Mouse (Mus musculus) embryonic facial prominence, embryonic 15.5 days (tissue): Measurements from ENCODE around the gene Eno2. TPM values are rescaled to one million over a fixed set of nuclear protein-coding genes. Genes with fewer than 3 reads are reported as not detected.
"Not testable (repeated sequence)": the region's sequence is repeated elsewhere in the genome, so short reads cannot be mapped to it uniquely, and the experiment has no call there.

Experiments used
- ATAC-seq: fragments of 200-750 bp; cut with Nextera tagmentation; 2 replicates; pipeline ENCODE4 v1.8.0; 2017; ENCODE audit warnings: low read depth, moderate TSS enrichment; ENCODE audit not compliant: insufficient number of reproducible peaks, low FRiP score, low TSS enrichment
- H3K27ac ChIP-seq: fragments of 300-500 bp; sonication (generic); replicated peaks from 2 replicates; pipeline ENCODE4 v1.5.1; 2015; ENCODE audit warnings: mild to moderate bottlenecking, inconsistent platforms
- H3K27me3 ChIP-seq: fragments of 300-500 bp; sonication (generic); 2 replicates; pipeline ENCODE4 v1.6.1; 2015; ENCODE audit warnings: inconsistent platforms
- H3K36me3 ChIP-seq: fragments of 300-500 bp; sonication (generic); 2 replicates; pipeline ENCODE4 v1.6.1; 2015; ENCODE audit warnings: mild to moderate bottlenecking, inconsistent platforms
- H3K4me1 ChIP-seq: fragments of 300-500 bp; sonication (generic); 2 replicates; pipeline ENCODE4 v1.6.1; 2015; ENCODE audit warnings: inconsistent platforms
- H3K4me2 ChIP-seq: fragments of 300-500 bp; sonication (generic); replicated peaks from 2 replicates; pipeline ENCODE4 v1.6.1; 2015; ENCODE audit warnings: mild to moderate bottlenecking, inconsistent platforms
- H3K4me3 ChIP-seq: fragments of 300-500 bp; sonication (generic); replicated peaks from 2 replicates; pipeline ENCODE4 v1.5.1; 2015; ENCODE audit warnings: mild to moderate bottlenecking, inconsistent platforms
- H3K9ac ChIP-seq: fragments of 300-500 bp; sonication (generic); 2 replicates; pipeline ENCODE4 v1.6.1; 2015; ENCODE audit warnings: inconsistent platforms
- H3K9me3 ChIP-seq: fragments of 300-500 bp; sonication (generic); replicated peaks from 2 replicates; pipeline ENCODE4 v1.6.1; 2016; ENCODE audit warnings: inconsistent platforms
- WGBS: fragments of 180-500 bp; shearing (Covaris S2); methylation state at CpG from one replicate; pipeline ENCODE4 v1.1.7; 2015; 5-methylcytosine and 5-hydroxymethylcytosine counted together
- polyA plus RNA-seq: library from polyadenylated mRNA; unstranded; fragments of >200 nt; fragmentation: Nextera tagmentation; extraction: Ambion mirVana; gene quantifications from 2 replicates; pipeline ENCODE4 v1.2.1, GENCODE M21; 2015

Gene Eno2
- polyA plus RNA-seq, 1 experiment from 2014 or later, result 11.8 TPM

DNA sequence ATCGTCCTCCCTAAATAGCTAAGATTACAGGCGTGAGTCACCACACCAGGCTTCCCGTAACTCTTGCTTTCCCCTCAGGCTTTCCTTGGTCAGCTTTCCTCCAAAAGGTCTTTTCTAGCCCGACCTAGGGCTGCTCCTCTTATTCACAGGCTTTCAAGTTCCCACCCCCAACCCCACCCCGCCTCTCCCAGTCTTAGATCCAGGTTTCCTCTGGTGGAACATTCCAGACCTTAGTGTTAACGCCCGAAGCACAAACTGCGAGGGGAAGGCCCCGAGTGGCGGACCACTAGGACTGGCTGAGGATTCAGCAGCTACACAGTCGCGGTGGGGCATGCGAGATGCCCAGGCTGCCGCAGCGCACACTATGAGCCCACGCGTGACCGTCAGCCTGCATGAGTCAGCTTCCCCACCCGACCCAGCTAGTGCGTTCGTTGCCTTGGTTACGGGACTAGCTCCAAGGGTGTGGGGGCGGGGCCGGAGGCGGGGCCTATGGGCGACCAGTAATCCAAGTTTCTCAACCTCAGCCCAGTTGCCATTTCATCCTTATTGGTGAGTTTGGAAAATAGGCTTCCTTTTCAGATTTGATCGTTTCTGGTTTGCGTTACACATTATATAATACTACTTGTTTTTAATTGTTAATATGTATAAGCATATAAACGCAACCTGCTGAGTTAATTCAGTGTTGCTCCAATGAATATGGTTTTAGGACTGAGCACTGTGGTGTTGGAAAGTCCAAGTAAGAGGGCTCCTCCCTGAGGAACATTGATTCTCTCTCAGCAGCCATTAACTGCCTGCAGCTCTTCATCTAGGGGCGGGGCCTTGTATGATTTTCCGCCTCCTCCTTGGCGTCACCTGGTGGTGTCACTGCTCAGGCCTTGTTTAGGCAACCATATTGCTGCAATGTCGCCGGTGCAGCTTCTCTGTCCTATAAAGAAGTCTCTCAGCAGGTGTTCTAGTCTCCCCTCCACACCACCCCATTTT, 36.2 kb upstream of the Eno2 start:
- no peaks in the 10 kb centered on the region for H3K9me3 ChIP-seq
- peak overlapping the region; percentile 55 for H3K4me3 ChIP-seq
- ATAC-seq, result peak; percentile 86
- H3K4me1 ChIP-seq, result peaks cover 35% of the 10 kb centered on the region
- H3K36me3 ChIP-seq, result peaks cover 8% of the 10 kb centered on the region; the same call in 1 of the 2 replicates
- H3K27ac ChIP-seq, result peak overlapping the region; percentile 97
- peak overlapping the region; percentile 85 for H3K4me2 ChIP-seq
- no peaks in the 10 kb centered on the region for H3K27me3 ChIP-seq
- WGBS, result 1% methylated on average over 34 of the region's 34 CpGs
- 0 out of 2 replicates have a peak overlapping the region, but pooled peaks have one; percentile 28 for H3K9ac ChIP-seq

DNA sequence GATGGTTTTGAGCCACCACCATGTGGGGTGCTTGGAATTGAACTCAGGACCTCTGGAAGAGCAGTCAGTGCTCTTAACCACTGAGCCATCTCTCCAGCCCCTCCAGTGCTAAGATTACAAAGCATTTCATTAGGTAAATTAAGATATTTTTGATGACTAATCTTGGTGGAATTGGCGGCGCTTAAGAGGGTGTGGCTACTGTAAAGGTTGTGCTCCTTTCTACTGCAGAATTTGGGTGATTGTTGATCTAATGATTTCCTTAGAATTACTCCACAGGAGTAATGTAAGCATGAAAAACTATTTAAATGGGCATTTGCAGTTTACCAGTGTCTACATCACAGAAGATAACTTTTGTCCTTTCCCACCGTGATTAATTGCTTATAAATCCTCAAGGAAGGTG, 34.9 kb upstream of the Eno2 start:
- ATAC-seq, result no peak
- no peaks in the 10 kb centered on the region for H3K36me3 ChIP-seq
- H3K4me3 ChIP-seq, result no peak overlapping the region
- H3K9me3 ChIP-seq, result no peaks in the 10 kb centered on the region
- peaks cover 23% of the 10 kb centered on the region for H3K4me1 ChIP-seq
- H3K27ac ChIP-seq, result 0 out of 2 replicates have a peak overlapping the region, but pooled peaks have one; percentile 28
- H3K27me3 ChIP-seq, result no peaks in the 10 kb centered on the region
- WGBS, result 81% methylated on average over 3 of the region's 3 CpGs
- no peak overlapping the region for H3K4me2 ChIP-seq
- H3K9ac ChIP-seq, result no peak overlapping the region

DNA sequence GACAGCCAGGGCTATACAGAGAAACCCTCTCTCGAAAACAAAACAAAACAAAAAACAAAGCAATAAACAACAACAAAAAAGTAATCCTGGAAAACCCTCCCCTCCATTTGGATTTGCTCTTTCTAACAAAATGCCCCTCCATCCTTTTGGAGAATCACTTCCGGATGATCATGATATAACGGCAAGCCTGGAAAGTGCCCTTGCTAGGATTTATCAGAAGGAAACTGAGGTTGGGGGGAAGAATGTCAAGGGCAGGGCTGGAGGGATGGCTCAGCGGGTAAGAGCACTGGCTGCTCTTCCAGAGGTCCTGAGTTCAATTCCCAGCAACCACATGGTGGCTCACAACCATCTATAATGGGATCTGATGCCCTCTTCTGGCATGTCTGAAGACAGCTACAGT, 34.2 kb upstream of the Eno2 start:
- H3K4me1 ChIP-seq, result peaks cover 23% of the 10 kb centered on the region
- not testable (repeated sequence) for H3K4me2 ChIP-seq, H3K9me3 ChIP-seq, H3K27me3 ChIP-seq, ATAC-seq, H3K9ac ChIP-seq, H3K36me3 ChIP-seq, H3K27ac ChIP-seq, H3K4me3 ChIP-seq
- WGBS, result 96% methylated on average over 4 of the region's 4 CpGs

DNA sequence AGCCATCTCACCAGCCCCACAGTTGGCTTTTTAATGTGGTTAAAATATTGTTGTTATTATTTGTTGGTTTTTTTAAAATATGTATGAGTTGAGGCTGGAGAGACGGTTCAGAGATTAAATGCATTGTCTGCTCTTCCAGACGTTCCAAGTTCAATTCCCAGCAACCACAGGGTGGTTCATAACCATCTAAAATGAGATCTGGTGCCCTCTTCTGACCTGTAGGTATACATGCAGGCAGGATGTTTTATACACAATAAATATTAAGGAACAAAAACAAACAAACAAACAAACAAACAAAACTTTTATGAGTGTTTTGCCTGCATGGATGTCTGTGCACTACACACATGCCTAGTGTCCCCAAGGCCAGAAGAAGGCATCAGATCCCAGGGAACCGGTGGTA, 33.6 kb upstream of the Eno2 start:
- Histone ChIP-seq H3K9ac (no peak overlapping the region), H3K27me3 (no peaks in the 10 kb centered on the region), H3K9me3 (no peaks in the 10 kb centered on the region), H3K4me2 (no peak overlapping the region), H3K4me3 (no peak overlapping the region), H3K36me3 (no peaks in the 10 kb centered on the region), H3K27ac (no peak overlapping the region), H3K4me1 (peaks cover 20% of the 10 kb centered on the region)
- WGBS, result 78% methylated on average over 3 of the region's 3 CpGs
- ATAC-seq, result no peak

DNA sequence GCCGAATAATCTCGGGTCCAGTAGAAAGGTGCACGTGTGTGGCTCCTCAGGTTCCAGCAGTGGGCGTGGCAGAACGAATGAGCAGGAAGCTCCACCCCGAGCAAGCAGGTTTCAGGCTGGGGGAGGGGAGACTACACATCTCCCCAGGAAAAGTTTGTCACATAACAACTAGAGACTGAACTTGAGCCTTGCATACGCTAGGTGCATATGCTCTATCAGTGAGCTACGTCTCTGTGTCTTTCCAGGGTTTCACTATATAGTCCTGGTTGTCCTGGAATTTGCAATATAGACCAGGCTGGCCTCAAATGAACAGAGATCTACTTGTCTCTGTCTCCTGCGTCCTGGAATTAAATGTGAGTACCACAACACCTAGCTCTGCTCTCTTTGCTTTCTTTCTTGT, 32.9 kb upstream of the Eno2 start:
- H3K27me3 ChIP-seq, H3K9ac ChIP-seq: not testable (repeated sequence)
- WGBS, result 9% methylated on average over 6 of the region's 9 CpGs

DNA sequence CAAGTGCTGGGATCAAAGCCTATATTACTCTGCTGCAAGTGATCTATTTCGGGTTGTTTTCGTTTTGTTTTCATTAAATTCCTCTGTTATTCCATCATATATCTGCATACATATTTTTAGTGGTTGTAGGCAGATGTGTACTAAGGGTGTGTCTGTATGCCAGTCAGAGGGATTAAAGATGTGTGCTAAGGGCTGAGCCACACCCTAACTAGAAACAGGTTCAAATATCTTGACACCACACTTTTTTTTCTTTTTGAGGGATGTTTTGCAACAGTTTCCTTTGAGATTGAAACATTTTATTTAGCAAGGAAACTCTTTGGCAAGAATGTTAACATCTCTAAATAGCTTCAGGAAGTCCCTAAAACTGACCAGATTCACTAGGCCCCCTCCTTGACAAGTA, 26.7 kb upstream of the Eno2 start:
- H3K4me2 ChIP-seq, result no peak overlapping the region
- no peak overlapping the region for H3K4me3 ChIP-seq
- H3K9ac ChIP-seq, result no peak overlapping the region
- no peaks in the 10 kb centered on the region for H3K4me1 ChIP-seq
- peak overlapping the region; percentile 59; the same call in 1 of the 2 replicates for H3K27ac ChIP-seq
- WGBS, result 43% methylated on average over 2 of the region's 2 CpGs
- H3K36me3 ChIP-seq, result no peaks in the 10 kb centered on the region
- no peaks in the 10 kb centered on the region for H3K9me3 ChIP-seq
- no peak for ATAC-seq
- no peaks in the 10 kb centered on the region for H3K27me3 ChIP-seq

More for the DNA sequence above, 32.9 kb upstream of the Eno2 start:
- H3K4me2 ChIP-seq, result peak overlapping the region; percentile 39
- H3K4me3 ChIP-seq, result peak overlapping the region; percentile 17; the same call in 1 of the 2 replicates
- H3K27ac ChIP-seq, H3K9me3 ChIP-seq, H3K36me3 ChIP-seq, ATAC-seq: not testable (repeated sequence)
- H3K4me1 ChIP-seq, result peaks cover 18% of the 10 kb centered on the region

DNA sequence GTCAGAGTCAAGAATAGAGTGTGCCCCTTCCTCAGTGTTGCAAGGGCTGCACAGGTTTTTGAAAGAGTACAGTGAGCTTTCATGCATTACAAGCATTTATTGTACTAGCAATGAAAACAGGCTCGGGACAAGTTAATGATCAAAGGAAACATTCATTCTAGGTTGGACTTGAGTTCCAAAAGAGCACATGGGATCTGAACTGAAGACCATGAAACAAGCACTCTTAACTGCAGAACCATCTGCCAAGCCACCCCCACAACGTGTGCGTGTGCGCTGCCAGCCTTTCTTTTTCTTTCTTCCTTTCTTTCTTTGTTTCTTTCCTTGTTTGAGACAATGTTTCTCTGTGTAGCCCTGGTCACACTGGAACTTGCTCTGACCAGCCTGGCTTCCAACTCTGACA, 26.3 kb upstream of the Eno2 start:
- Histone ChIP-seq H3K27ac (0 out of 2 replicates have a peak overlapping the region, but pooled peaks have one; percentile 59), H3K9me3 (no peaks in the 10 kb centered on the region), H3K4me2 (no peak overlapping the region), H3K4me3 (no peak overlapping the region), H3K27me3 (no peaks in the 10 kb centered on the region), H3K4me1 (no peaks in the 10 kb centered on the region), H3K36me3 (no peaks in the 10 kb centered on the region), H3K9ac (no peak overlapping the region)
- ATAC-seq, result no peak
- WGBS, result 58% methylated on average over 4 of the region's 4 CpGs

DNA sequence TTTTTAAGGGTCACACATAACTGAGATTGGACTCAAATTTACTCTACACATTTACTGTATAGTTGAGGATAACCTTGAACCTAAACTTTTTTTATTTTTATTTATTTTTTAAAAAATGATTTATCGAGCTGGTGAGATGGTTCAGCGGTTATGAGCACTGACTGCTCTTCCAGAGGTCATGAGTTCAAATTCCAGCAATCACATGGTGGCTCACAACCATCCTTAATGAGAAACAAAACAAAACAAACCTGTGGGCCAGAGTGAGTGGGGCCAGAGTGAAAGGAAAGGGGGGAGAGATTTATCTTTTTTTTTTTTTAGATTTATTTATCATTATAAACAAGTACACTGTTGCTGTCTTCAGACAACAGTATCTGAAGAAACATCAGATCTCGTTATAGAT, 22.4 kb upstream of the Eno2 start:
- H3K9ac ChIP-seq, result no peak overlapping the region
- no peak overlapping the region for H3K4me3 ChIP-seq
- H3K27ac ChIP-seq, result no peak overlapping the region
- no peak for ATAC-seq
- no peaks in the 10 kb centered on the region for H3K9me3 ChIP-seq
- H3K4me1 ChIP-seq, result no peaks in the 10 kb centered on the region
- WGBS, result 87% methylated on average over 3 of the region's 3 CpGs
- no peak overlapping the region for H3K4me2 ChIP-seq
- H3K27me3 ChIP-seq, result no peaks in the 10 kb centered on the region
- no peaks in the 10 kb centered on the region for H3K36me3 ChIP-seq

DNA sequence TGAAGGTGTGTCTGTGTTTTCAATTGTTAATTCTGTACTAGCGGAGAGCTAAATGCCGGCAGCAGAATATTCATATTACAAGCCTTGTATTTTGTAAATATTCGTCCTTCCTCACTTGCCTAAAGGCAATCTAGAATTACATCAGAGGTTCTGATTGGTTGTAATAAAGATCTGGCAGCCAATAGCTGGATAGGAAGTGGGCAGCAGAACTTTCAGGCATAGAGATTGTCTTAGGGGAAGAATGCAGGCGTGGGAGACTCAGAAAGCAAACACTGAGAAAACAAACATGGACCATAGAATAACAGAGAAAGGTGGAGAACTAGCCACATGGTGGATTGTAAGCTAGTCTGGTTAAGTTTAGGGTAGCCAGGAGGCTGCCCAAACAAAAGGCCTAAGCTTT, 20.6 kb upstream of the Eno2 start:
- no peak overlapping the region for H3K4me3 ChIP-seq
- no peak overlapping the region for H3K9ac ChIP-seq
- H3K27me3 ChIP-seq, result no peaks in the 10 kb centered on the region
- no peaks in the 10 kb centered on the region for H3K36me3 ChIP-seq
- whole genome bisulfite sequencing, result 18% methylated on average over 4 of the region's 4 CpGs
- H3K4me1 ChIP-seq, result no peaks in the 10 kb centered on the region
- ATAC-seq, result no peak
- H3K4me2 ChIP-seq, result no peak overlapping the region
- peak overlapping the region; percentile 13; the same call in 1 of the 2 replicates for H3K27ac ChIP-seq
- no peaks in the 10 kb centered on the region for H3K9me3 ChIP-seq

DNA sequence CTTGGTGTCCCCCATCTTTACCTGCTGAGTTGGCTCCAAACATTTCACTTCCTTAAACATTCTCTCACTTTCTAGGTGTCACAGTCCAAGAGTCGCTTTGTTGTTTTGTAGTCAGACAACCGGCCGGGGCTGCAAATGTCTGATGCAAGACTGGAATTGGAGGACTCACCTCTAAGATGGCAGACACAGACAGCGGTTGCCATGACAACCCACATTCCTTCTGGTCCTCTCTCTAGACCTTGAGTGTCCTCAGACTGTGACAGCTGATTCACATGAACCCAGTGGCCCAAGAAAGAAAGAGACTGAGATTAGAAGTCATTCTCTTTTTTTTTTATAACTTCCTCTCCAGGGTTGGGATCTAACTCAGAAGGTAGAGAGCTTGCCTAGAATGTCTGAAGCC, 20.0 kb upstream of the Eno2 start:
- Histone ChIP-seq H3K27ac (no peak overlapping the region), H3K4me3 (no peak overlapping the region), H3K36me3 (no peaks in the 10 kb centered on the region), H3K4me2 (no peak overlapping the region), H3K27me3 (no peaks in the 10 kb centered on the region), H3K4me1 (no peaks in the 10 kb centered on the region), H3K9ac (no peak overlapping the region), H3K9me3 (no peaks in the 10 kb centered on the region)
- no peak for ATAC-seq
- 85% methylated on average over 4 of the region's 4 CpGs for WGBS

DNA sequence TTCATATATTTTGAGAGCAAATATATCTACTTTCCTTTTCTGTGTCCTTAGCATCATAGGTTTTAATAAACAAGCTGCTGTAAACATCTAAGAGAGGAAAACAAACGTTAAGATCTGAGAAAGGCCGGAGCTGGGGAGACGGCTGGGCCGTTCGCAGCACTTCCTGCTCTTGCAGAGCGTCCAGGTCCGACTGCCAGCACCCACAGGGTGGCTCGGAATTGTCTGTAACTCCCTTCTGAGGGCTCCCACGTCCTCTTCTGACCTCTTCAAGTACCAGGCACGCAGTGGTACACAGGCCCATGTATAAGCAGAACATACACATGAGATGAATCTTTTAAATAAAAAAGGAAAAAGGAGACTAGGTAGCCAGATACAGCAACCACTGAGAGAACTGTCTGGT, 18.2 kb upstream of the Eno2 start:
- no peak for ATAC-seq
- H3K36me3 ChIP-seq, result no peaks in the 10 kb centered on the region
- WGBS, result 81% methylated on average over 10 of the region's 10 CpGs

More for the DNA sequence above, 18.2 kb upstream of the Eno2 start:
- Histone ChIP-seq H3K27me3 (no peaks in the 10 kb centered on the region), H3K4me1 (peaks cover under 1% of the 10 kb centered on the region; the same call in 1 of the 2 replicates), H3K9me3 (no peaks in the 10 kb centered on the region), H3K27ac (no peak overlapping the region), H3K9ac (no peak overlapping the region), H3K4me2 (no peak overlapping the region), H3K4me3 (no peak overlapping the region)
